ENCODE assay signal across 25 mouse cellular contexts in genomic region chr8:124242913-124243312, GRCm38 (mm10). TPM values are rescaled to one million over a fixed set of nuclear protein-coding genes. Genes with fewer than 3 reads are reported as not detected.
DNase-seq lines count a peak whose midpoint lies in the region; ATAC-seq lines count a peak whose summit lies in the region.
"Had no signal": no experiment of that assay in that cellular context is flagged by ENCODE, and none has a peak within 500 bp of the region (broad histone marks: within the 10 kb centered on the region; RNA-seq: fewer than 3 reads in every experiment).

No protein-coding gene starts in this region.

- peak; percentile 57 for DNase-seq in kidney, adult 11 months
- peak; percentile 74 for DNase-seq in kidney, adult 9 months
- no peak for DNase-seq in liver, embryonic 11.5 days (ENCODE audit: low spot score)
- DNase-seq: adrenal gland, postnatal 10 days; adrenal gland, postnatal 36 days; B cell, adult 2 months; cerebellum, adult 9-10 months; cerebellum, postnatal 14 days; gastrocnemius, postnatal 10 days; gastrocnemius, postnatal 36 days; heart, postnatal 14 days; heart, postnatal 4 days had no signal

- peaks cover 16% of the 10 kb centered on the region; the same call in 1 of the 2 replicates for H3K36me3 ChIP-seq in kidney, embryonic 15.5 days
- H3K36me3 ChIP-seq in kidney, embryonic 14.5 days (ENCODE audit: control insufficient read depth, insufficient read depth, low read length), result 0 out of 2 replicates have a peak, but pooled peaks cover 2% of the 10 kb centered on the region
- peaks cover 2% of the 10 kb centered on the region; the same call in 1 of the 2 replicates for H3K36me3 ChIP-seq in liver, embryonic 11.5 days (ENCODE audit: control insufficient read depth, insufficient read depth, low read length)
- H3K36me3 ChIP-seq: G1E had no signal

- no peak overlapping the region for H3K9ac ChIP-seq in kidney, embryonic 15.5 days
- H3K9ac ChIP-seq in kidney, embryonic 14.5 days (ENCODE audit: low read depth, low read length), result no peak overlapping the region
- H3K9ac ChIP-seq in liver, embryonic 11.5 days (ENCODE audit: low read depth, low read length), result no peak overlapping the region
- H3K9ac ChIP-seq: forebrain, embryonic 13.5 days; heart, embryonic 13.5 days; hindbrain, embryonic 14.5 days had no signal

- H3K4me3 ChIP-seq in kidney, embryonic 15.5 days (replicated peaks), result no peak overlapping the region
- H3K4me3 ChIP-seq in kidney, embryonic 14.5 days (ENCODE audit: low read length), result no peak overlapping the region
- H3K4me3 ChIP-seq in liver, embryonic 11.5 days (ENCODE audit: low read depth, low read length), result no peak overlapping the region
- H3K4me3 ChIP-seq: forebrain, embryonic 10.5 days; forebrain, embryonic 13.5 days; heart, adult 2 months; heart, embryonic 10.5 days; heart, embryonic 13.5 days had no signal

- ATAC-seq in kidney, embryonic 15.5 days (replicated peaks; ENCODE audit: low FRiP score), result no peak
- ATAC-seq in kidney, embryonic 14.5 days (ENCODE audit: low FRiP score, low TSS enrichment), result no peak
- peak; percentile 13 for ATAC-seq in megakaryocyte, adult 5-6 weeks (ENCODE audit: poor library complexity, severe bottlenecking)
- no peak for ATAC-seq in liver, embryonic 11.5 days (replicated peaks; ENCODE audit: low FRiP score)
- ATAC-seq: forebrain, embryonic 13.5 days; forebrain, embryonic 16.5 days; Patski had no signal

- H3K4me1 ChIP-seq in kidney, embryonic 15.5 days, result peaks cover 29% of the 10 kb centered on the region
- peaks cover 20% of the 10 kb centered on the region for H3K4me1 ChIP-seq in kidney, embryonic 14.5 days (ENCODE audit: control insufficient read depth, insufficient read depth, low read length)
- H3K4me1 ChIP-seq in liver, embryonic 11.5 days (replicated peaks; ENCODE audit: control insufficient read depth, insufficient read depth, low read length), result peaks cover 7% of the 10 kb centered on the region; the same call in 1 of the 2 replicates

- WGBS in kidney, embryonic 15.5 days, result 85% methylated on average over 5 of the region's 5 CpGs
- WGBS in kidney, embryonic 14.5 days, result 94% methylated on average over 5 of the region's 5 CpGs
- 94% methylated on average over 5 of the region's 5 CpGs for WGBS in liver, embryonic 11.5 days

- H3K27me3 ChIP-seq in kidney, embryonic 15.5 days, result no peaks in the 10 kb centered on the region
- H3K27me3 ChIP-seq in kidney, embryonic 14.5 days (ENCODE audit: control insufficient read depth, insufficient read depth, low read length), result no peaks in the 10 kb centered on the region
- H3K27me3 ChIP-seq in liver, embryonic 11.5 days (replicated peaks; ENCODE audit: control insufficient read depth, insufficient read depth, low read length), result no peaks in the 10 kb centered on the region
- H3K27me3 ChIP-seq: CH12.LX; forebrain, embryonic 13.5 days; heart, embryonic 13.5 days; Patski had no signal

- H3K27ac ChIP-seq in kidney, embryonic 15.5 days, result no peak overlapping the region
- no peak overlapping the region for H3K27ac ChIP-seq in kidney, embryonic 14.5 days (ENCODE audit: low read depth, low read length)
- no peak overlapping the region for H3K27ac ChIP-seq in liver, embryonic 11.5 days (ENCODE audit: low read depth, low read length)
- H3K27ac ChIP-seq: forebrain, embryonic 10.5 days; forebrain, embryonic 13.5 days; heart, adult 2 months; heart, embryonic 10.5 days; heart, embryonic 13.5 days; hindbrain, embryonic 14.5 days had no signal

- 0 out of 2 replicates have a peak, but pooled peaks cover 3% of the 10 kb centered on the region for H3K9me3 ChIP-seq in kidney, embryonic 15.5 days (replicated peaks)
- H3K9me3 ChIP-seq in kidney, embryonic 14.5 days (ENCODE audit: control insufficient read depth, low read length), result peaks cover 4% of the 10 kb centered on the region; the same call in 1 of the 2 replicates
- no peaks in the 10 kb centered on the region for H3K9me3 ChIP-seq in liver, embryonic 11.5 days (ENCODE audit: control insufficient read depth, low read length)
- H3K9me3 ChIP-seq: heart, embryonic 10.5 days had no signal

- H3K4me2 ChIP-seq in kidney, embryonic 15.5 days, result no peak overlapping the region
- H3K4me2 ChIP-seq in kidney, embryonic 14.5 days (replicated peaks; ENCODE audit: low read depth, low read length), result no peak overlapping the region
- no peak overlapping the region for H3K4me2 ChIP-seq in liver, embryonic 11.5 days
- H3K4me2 ChIP-seq: forebrain, embryonic 13.5 days; heart, embryonic 13.5 days; hindbrain, embryonic 14.5 days had no signal

RNA-seq across cellular contexts. Expression of gene Galnt2, which starts 11.7 kb away (rescaled TPM):
- polyA plus RNA-seq in kidney, embryonic 15.5 days (2015; fragmentation: Nextera tagmentation; extraction: Ambion mirVana), result 47.6 and 49.0 TPM in 2 replicates
- 41.6 and 57.7 TPM in 2 replicates for polyA plus RNA-seq in kidney, embryonic 14.5 days (2014; fragmentation: Nextera tagmentation; extraction: Ambion mirVana)
- 31.3 and 61.1 TPM in 2 replicates for total RNA-seq in megakaryocyte, adult 5-6 weeks (2015)
- total RNA-seq in megakaryocyte, adult 5-6 weeks (2017), result 15.5 and 20.4 TPM in 2 replicates
- polyA plus RNA-seq in liver, embryonic 11.5 days (2014; fragmentation: Nextera tagmentation; extraction: Ambion mirVana), result 46.6 and 48.6 TPM in 2 replicates
- total RNA-seq: G1E had no signal
- polyA plus RNA-seq: G1E had no signal
